Comparison of ENCODE assay signal across 22 mouse cellular contexts in genomic region chr19:41515549-41515948, GRCm38 (mm10).
"Had no signal": no experiment of that assay in that cellular context is flagged by ENCODE, and none has a peak within 500 bp of the region (broad histone marks: within the 10 kb centered on the region; RNA-seq: fewer than 3 reads in every experiment).

No protein-coding gene starts in this region.

- DNase-seq: kidney, adult 11 months; kidney, adult 8-10 months; kidney, postnatal 10 days; kidney, postnatal 36 days; left cerebral cortex, postnatal 4 days; lung, embryonic 14.5 days; midbrain, embryonic 14.5 days; right cerebral cortex, adult 18-20 months; right cerebral cortex, postnatal 14 days; right cerebral cortex, postnatal 4 days; thymus, adult 2 months; thymus, postnatal 14 days; thymus, postnatal 4 days had no signal

- H3K27ac ChIP-seq: kidney, embryonic 15.5 days; limb, embryonic 12.5 days; limb, embryonic 15.5 days; liver, embryonic 15.5 days; macrophage; neural tube, embryonic 12.5 days; neural tube, embryonic 15.5 days; stomach, postnatal 0 days had no signal

- H3K4me3 ChIP-seq: kidney, embryonic 15.5 days; limb, embryonic 12.5 days; limb, embryonic 15.5 days; liver, embryonic 15.5 days; neural tube, embryonic 12.5 days; neural tube, embryonic 15.5 days had no signal

- H3K4me1 ChIP-seq: kidney, embryonic 15.5 days; limb, embryonic 12.5 days; limb, embryonic 15.5 days had no signal

- H3K9ac ChIP-seq: kidney, embryonic 15.5 days; limb, embryonic 12.5 days; limb, embryonic 15.5 days; liver, embryonic 15.5 days; lung, embryonic 14.5 days; neural tube, embryonic 12.5 days; neural tube, embryonic 15.5 days had no signal

- H3K4me2 ChIP-seq: kidney, embryonic 15.5 days; limb, embryonic 12.5 days; limb, embryonic 15.5 days; liver, embryonic 15.5 days; lung, embryonic 14.5 days; neural tube, embryonic 12.5 days; neural tube, embryonic 15.5 days had no signal

- H3K36me3 ChIP-seq: kidney, embryonic 15.5 days; limb, embryonic 12.5 days; limb, embryonic 15.5 days; liver, embryonic 15.5 days; neural tube, embryonic 12.5 days; neural tube, embryonic 15.5 days had no signal

- H3K9me3 ChIP-seq: kidney, embryonic 15.5 days; limb, embryonic 12.5 days; limb, embryonic 15.5 days; liver, embryonic 15.5 days; neural tube, embryonic 12.5 days; neural tube, embryonic 15.5 days had no signal

- ATAC-seq: lung, postnatal 0 days had no signal

- H3K27me3 ChIP-seq: kidney, embryonic 15.5 days; limb, embryonic 12.5 days; limb, embryonic 15.5 days; liver, embryonic 15.5 days; neural tube, embryonic 12.5 days; neural tube, embryonic 15.5 days had no signal
